Mouse (Mus musculus) forebrain, embryonic 15.5 days (tissue): ENCODE data around the gene Wnt2b. TPM values are rescaled to one million over a fixed set of nuclear protein-coding genes. Genes with fewer than 3 reads are reported as not detected.

Source experiments
- ATAC-seq: fragments of 200-750 bp; cut with Nextera tagmentation; replicated peaks from 2 replicates; pipeline ENCODE4 v1.8.0; 2017; ENCODE audit warnings: mild to moderate bottlenecking, moderate TSS enrichment, moderate library complexity
- H3K27ac ChIP-seq: fragments of 300-500 bp; sonication (generic); replicated peaks from 2 replicates; pipeline ENCODE4 v1.5.1; 2015; ENCODE audit warnings: mild to moderate bottlenecking, inconsistent platforms
- H3K27me3 ChIP-seq: fragments of 300-500 bp; sonication (generic); 2 replicates; pipeline ENCODE4 v1.6.1; 2015; ENCODE audit warnings: inconsistent platforms
- H3K36me3 ChIP-seq: fragments of 300-500 bp; sonication (generic); 2 replicates; pipeline ENCODE4 v1.6.1; 2015; ENCODE audit warnings: mild to moderate bottlenecking, inconsistent platforms
- H3K4me1 ChIP-seq: fragments of 300-500 bp; sonication (generic); 2 replicates; pipeline ENCODE4 v1.6.1; 2015; ENCODE audit warnings: inconsistent platforms
- H3K4me2 ChIP-seq: fragments of 300-500 bp; sonication (generic); replicated peaks from 2 replicates; pipeline ENCODE4 v1.6.1; 2015; ENCODE audit warnings: mild to moderate bottlenecking, inconsistent platforms
- H3K4me3 ChIP-seq: fragments of 300-500 bp; sonication (generic); 2 replicates; pipeline ENCODE4 v1.5.1; 2015; ENCODE audit warnings: mild to moderate bottlenecking, inconsistent platforms
- H3K9ac ChIP-seq: fragments of 300-500 bp; sonication (generic); replicated peaks from 2 replicates; pipeline ENCODE4 v1.6.1; 2015; ENCODE audit warnings: mild to moderate bottlenecking, inconsistent platforms
- H3K9me3 ChIP-seq: fragments of 300-500 bp; sonication (generic); 2 replicates; pipeline ENCODE4 v1.6.1; 2016; ENCODE audit warnings: inconsistent platforms
- WGBS: fragments of 180-500 bp; shearing (Covaris S2); methylation state at CpG from one replicate; pipeline ENCODE4 v1.1.7; 2015; ENCODE audit warnings: mixed read lengths; 5-methylcytosine and 5-hydroxymethylcytosine counted together
- polyA plus RNA-seq: library from polyadenylated mRNA; unstranded; fragments of >200 nt; fragmentation: Nextera tagmentation; extraction: Ambion mirVana; gene quantifications from 2 replicates; pipeline ENCODE4 v1.2.1, GENCODE M21; 2015

Gene Wnt2b
- polyA plus RNA-seq, 1 experiment from 2014 or later = 0.76 TPM

DNA sequence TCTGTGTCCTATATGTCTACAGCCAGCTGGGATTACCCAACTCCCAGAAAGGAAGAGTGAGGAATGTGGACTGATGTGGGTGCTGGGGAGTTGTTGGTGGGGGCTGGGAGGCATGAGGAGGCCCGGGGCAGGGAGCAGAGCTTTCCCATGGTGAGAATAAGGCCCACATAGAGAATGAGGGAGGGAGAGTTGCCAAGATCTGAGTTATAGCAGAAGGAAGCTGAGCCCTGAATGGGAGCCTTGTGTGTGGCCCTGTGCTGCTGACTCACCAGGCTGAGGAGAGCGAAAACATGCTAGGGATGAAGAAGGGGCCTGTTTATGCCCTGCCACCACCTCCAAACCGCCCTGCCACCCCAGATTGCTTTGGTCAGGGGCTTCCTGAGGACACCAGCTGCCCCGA lies 32.1 kb upstream of the Wnt2b start:
- no peaks in the 10 kb centered on the region for H3K9me3 ChIP-seq
- 31% methylated on average over 4 of the region's 4 CpGs for WGBS
- no peak overlapping the region for H3K4me3 ChIP-seq
- H3K36me3 ChIP-seq = no peaks in the 10 kb centered on the region
- ATAC-seq = peak; percentile 78
- H3K4me2 ChIP-seq = no peak overlapping the region
- no peaks in the 10 kb centered on the region for H3K27me3 ChIP-seq
- H3K27ac ChIP-seq = peak overlapping the region; percentile 33; the same call in 1 of the 2 replicates
- H3K9ac ChIP-seq = no peak overlapping the region
- H3K4me1 ChIP-seq = peaks cover 35% of the 10 kb centered on the region

DNA sequence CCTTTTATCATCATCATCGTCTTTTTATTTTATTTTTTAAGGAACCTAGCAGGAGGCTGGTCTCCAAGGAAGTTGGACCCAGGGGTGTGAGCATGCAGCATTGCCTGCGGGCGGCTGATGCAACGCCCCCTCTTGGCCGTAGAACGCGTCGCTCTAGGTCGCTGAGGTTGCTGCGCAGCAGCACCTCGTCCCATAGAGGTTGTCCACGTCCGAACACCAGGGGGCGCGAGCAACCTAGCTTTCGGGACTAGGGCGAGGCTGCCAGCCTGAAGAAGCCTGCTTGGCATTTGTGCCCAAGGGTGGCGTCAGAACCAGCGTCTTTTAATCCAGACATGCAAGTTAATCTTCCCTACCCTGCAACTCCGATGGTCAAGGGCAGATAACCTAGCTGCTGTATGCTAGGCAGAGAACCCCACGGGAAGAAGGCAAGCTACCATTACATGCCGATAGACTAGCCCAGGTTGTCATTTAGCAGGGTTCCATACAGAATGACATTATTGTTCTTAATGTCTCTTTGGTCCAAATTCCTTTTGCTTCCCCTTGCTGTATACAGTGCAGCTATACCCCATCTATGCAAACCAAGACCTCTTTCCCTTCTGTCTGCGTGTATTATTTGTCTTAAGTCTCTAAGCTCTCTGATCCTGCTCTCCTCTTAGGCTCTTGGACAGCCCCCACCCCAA lies 31.1 kb upstream of the Wnt2b start:
- Histone ChIP-seq H3K9me3 (no peaks in the 10 kb centered on the region), H3K4me2 (peak overlapping the region; percentile 27), H3K9ac (no peak overlapping the region), H3K27me3 (no peaks in the 10 kb centered on the region), H3K4me3 (no peak overlapping the region; the same call in 1 of the 2 replicates), H3K4me1 (peaks cover 25% of the 10 kb centered on the region), H3K36me3 (no peaks in the 10 kb centered on the region), H3K27ac (no peak overlapping the region)
- 12% methylated on average over 23 of the region's 23 CpGs for WGBS
- ATAC-seq = peak; percentile 80

DNA sequence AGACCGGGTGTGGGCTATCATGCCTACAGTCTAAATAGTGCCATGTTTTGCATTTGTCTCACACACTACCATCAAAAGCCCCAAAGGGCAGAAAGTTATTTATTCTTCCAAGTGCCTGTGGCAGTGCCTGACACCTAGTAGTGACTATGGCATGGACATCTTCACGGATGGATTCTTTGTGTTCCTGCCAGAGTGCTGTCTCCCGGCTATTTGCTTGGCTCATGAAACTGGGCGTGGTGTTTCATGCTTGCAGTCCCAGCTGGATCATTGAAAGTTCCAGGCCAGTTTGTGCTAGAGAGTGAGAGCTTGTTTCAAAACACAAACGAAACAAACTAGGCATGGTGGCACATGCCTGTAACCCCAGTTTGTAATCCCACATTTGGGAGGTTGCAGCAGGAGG lies 30.0 kb upstream of the Wnt2b start:
- Histone ChIP-seq H3K27ac (no peak overlapping the region), H3K9me3 (no peaks in the 10 kb centered on the region), H3K4me2 (no peak overlapping the region), H3K4me1 (peaks cover 20% of the 10 kb centered on the region), H3K9ac (no peak overlapping the region), H3K36me3 (no peaks in the 10 kb centered on the region), H3K4me3 (no peak overlapping the region), H3K27me3 (no peaks in the 10 kb centered on the region)
- no peak for ATAC-seq
- 84% methylated on average over 5 of the region's 5 CpGs for WGBS

DNA sequence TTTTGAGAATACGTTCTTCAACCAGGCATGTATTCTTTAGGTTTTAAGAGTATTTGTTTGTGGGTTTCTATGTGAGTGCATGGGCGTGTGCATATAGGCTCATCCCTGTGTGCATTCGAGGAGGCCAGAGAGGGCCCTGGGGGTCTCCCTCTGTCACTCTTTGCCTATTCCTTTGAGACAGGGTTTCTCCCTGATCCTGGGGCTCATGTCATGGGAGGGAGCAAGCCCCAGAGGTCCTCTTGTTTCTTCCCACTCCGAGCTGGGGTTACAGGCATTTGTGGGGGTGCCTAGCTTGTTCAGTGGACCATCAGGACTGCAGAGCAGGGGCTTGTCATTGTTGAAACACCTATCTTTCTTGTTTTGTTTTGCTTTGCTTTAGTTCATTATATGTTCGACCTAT lies 26.2 kb upstream of the Wnt2b start:
- Histone ChIP-seq H3K27ac (no peak overlapping the region), H3K4me3 (no peak overlapping the region), H3K27me3 (no peaks in the 10 kb centered on the region), H3K4me1 (peaks cover 4% of the 10 kb centered on the region), H3K4me2 (no peak overlapping the region), H3K9me3 (no peaks in the 10 kb centered on the region), H3K36me3 (no peaks in the 10 kb centered on the region), H3K9ac (no peak overlapping the region)
- 81% methylated on average over 5 of the region's 5 CpGs for WGBS
- no peak for ATAC-seq

DNA sequence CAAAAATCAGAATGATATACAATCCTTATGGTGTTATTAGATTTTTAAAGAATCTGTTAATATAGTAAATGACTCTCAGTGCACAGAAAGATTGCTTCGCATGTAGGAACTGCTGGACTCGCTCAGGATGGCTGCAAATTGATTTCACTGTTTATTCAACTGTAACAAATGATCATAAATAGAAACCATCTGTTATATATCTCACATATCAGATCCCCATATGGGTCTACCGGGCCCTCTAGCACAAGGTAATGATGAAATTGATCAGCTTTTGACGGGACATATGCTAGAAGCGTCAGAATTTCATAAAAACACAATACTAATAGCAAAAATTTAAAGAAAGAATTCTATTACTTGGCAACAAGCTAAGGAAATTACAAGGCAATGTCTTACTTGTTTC lies 18.0 kb upstream of the Wnt2b start:
- Histone ChIP-seq H3K9ac (no peak overlapping the region), H3K27me3 (no peaks in the 10 kb centered on the region), H3K9me3 (no peaks in the 10 kb centered on the region), H3K27ac (no peak overlapping the region), H3K4me1 (no peaks in the 10 kb centered on the region), H3K4me2 (no peak overlapping the region), H3K36me3 (no peaks in the 10 kb centered on the region), H3K4me3 (no peak overlapping the region)
- 0 out of 2 replicates have a peak, but pooled peaks have one; percentile 23 for ATAC-seq
- 58% methylated on average over 5 of the region's 5 CpGs for WGBS

DNA sequence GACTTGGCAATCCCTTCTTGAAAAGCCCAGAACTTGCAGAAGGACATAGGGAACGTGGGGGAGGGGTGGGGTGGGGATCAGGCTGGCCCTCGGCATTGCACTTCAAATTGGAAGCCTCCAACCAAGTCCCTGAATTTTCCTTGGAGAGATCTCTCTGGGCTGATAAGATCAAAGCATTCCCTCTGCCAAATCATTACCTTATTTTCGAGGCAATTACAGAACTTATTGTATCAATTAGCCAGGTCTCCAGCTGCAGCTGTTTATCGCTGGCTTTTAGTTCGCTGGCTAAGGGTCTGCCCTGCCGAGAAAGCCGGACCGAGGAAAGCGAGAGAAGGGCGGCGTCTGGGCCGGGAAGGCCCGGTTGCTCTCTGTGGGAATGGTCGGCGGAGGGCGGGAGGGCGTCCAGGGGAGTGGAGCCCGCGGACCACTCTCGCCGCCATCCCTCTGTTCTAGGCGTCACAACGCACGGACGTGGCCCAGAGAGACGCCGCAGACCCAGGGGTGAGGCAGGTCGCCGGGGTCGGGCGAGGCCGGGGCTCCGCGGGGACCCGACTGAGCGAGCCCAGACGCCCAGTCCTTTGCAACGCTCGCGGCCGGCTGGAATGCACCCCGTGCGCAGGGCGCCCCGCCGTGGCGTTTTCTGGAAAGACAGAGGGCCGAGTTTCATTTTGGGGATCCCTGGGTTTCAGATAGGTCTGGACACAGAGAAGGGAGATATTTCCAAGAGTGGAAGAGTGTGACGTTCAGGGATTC lies 6.0 kb upstream of the Wnt2b start:
- H3K27ac ChIP-seq = no peak overlapping the region

DNA sequence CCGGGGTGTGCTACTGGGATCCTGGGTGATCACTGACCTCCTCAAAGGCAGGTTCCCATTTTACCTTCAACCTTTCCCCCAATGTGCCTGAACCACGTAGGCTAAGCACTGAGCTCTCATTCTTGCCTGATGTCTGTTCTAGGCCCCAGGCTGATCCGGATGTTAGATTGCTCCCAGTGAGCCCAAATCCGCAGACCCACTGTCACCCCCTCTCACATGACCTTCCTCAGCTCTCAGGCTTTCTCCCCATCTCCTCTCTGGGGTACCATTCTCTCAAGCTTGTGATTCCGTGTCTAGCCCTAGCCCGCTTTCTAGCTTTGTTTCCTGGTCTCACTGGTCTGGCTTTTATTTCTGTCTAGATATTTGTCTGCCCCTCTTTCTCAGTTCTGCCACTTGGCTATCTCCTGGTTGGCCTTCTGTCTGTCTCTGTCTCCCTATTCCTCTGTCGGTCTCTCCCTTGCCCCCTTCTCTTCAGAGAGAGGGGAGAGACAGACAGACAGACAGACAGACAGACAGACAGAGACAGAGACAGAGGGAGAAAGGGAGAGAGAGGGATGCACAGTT lies 4.4 kb upstream of the Wnt2b start:
- peaks cover 23% of the 10 kb centered on the region for H3K4me1 ChIP-seq
- H3K36me3 ChIP-seq = no peaks in the 10 kb centered on the region
- WGBS = 84% methylated on average over 7 of the region's 7 CpGs
- no peak overlapping the region for H3K4me3 ChIP-seq
- no peaks in the 10 kb centered on the region for H3K9me3 ChIP-seq
- no peak overlapping the region for H3K4me2 ChIP-seq
- no peak for ATAC-seq
- H3K9ac ChIP-seq = no peak overlapping the region
- H3K27ac ChIP-seq = no peak overlapping the region
- peaks cover 21% of the 10 kb centered on the region for H3K27me3 ChIP-seq

More for the DNA sequence above, 6.0 kb upstream of the Wnt2b start:
- Histone ChIP-seq H3K27me3 (peaks cover 5% of the 10 kb centered on the region; the same call in 1 of the 2 replicates), H3K9me3 (no peaks in the 10 kb centered on the region), H3K9ac (peak overlapping the region; percentile 56), H3K4me3 (peak overlapping the region; percentile 46), H3K4me2 (peak overlapping the region; percentile 76), H3K4me1 (0 out of 2 replicates have a peak, but pooled peaks cover 8% of the 10 kb centered on the region), H3K36me3 (no peaks in the 10 kb centered on the region)
- under 1% methylated on average over 49 of the region's 49 CpGs for WGBS
- ATAC-seq = peak; percentile 65

DNA sequence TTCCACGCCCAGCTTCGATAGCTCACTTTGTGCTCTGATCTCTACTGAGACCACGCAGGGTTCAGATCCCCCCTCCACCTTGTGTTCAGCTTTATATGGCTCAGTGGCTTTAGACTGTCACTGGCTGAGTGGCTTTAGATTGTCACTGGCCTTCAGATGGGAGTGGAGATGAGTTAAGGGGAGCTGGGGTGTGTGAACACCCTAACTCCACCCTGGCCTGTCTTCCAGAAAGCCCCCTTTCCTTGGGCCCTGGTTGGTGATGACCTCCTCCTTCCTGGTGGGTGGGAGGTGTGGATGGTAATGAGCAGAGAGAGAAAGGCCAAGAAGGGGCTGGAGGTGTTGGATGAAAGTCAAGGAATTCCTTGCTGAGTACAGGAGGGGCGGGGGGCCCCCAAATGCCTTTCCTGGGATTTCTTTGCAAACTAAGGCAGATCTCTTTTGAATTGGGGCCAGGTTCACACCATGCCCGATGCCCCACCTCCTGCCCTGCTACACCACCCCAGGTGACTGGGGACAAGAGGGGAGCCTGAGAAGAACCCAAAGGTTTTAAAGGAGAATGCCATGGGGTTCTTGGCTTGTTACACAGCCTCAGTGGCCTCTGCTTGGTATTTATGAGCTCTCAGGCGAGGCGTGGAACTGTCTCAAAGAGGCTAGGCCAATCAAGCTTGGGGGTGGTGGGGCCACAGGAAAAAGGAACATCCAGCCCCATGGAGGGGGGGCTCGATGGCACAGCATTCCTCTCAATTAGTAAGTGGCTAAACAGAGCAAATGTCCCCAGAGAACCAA lies 3.5 kb upstream of the Wnt2b start:
- no peak overlapping the region for H3K4me3 ChIP-seq
- H3K36me3 ChIP-seq = no peaks in the 10 kb centered on the region
- no peak overlapping the region for H3K27ac ChIP-seq
- H3K27me3 ChIP-seq = peaks cover 29% of the 10 kb centered on the region
- ATAC-seq = no peak
- no peaks in the 10 kb centered on the region for H3K9me3 ChIP-seq
- no peak overlapping the region for H3K4me2 ChIP-seq
- peaks cover 25% of the 10 kb centered on the region for H3K4me1 ChIP-seq
- no peak overlapping the region for H3K9ac ChIP-seq
- WGBS = 67% methylated on average over 8 of the region's 8 CpGs

DNA sequence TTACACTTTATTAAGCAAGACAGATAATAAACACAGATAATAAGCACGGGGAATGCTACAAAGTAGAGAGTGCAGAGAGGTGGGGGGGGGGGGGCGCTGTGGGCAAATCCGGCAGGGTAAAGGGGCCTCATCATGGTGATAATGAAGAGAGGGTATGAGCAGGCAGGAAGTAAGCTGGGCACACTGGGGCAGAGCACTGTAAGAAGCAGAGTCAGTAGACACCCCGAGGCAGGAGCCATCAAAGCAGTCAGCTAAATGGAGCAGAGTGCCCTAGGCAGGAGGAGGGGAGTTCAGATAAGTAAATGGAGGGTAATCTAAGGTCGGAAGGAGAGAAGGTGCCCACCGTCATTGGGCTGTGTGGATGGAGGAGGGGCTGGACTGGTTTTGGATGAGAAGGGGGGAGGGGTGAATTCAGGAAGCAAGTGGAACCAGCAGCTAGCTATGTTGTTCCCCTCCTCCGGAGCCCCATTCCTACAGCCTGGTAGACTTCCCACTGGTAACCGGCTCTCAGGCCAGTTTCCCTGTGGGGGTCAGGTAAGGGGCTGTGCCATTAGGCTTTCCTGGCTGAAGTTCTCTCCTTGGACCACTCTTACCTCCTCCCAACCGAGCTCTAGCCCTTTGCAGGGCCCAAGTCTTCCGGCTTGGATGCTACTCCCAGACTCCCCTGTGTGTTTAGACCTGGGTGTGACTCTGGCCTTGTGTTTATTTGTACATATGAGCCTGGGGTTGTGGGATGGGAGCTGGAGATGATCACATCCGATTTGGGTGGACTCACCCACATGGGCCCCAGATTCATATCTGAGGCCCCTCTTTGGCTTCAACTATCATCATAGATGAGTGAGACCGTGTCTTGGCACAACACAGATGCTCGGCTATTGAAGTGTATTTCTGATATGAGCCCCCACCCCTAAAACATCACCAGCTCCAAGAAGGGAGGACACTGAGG lies 1.9 kb upstream of the Wnt2b start:
- no peaks in the 10 kb centered on the region for H3K36me3 ChIP-seq
- H3K9ac ChIP-seq = no peak overlapping the region
- H3K4me1 ChIP-seq = peaks cover 25% of the 10 kb centered on the region
- H3K4me3 ChIP-seq = no peak overlapping the region
- H3K4me2 ChIP-seq = no peak overlapping the region
- 30% methylated on average over 13 of the region's 13 CpGs for WGBS
- H3K27ac ChIP-seq = no peak overlapping the region
- H3K27me3 ChIP-seq = peaks cover 44% of the 10 kb centered on the region
- no peaks in the 10 kb centered on the region for H3K9me3 ChIP-seq
- ATAC-seq = no peak

DNA sequence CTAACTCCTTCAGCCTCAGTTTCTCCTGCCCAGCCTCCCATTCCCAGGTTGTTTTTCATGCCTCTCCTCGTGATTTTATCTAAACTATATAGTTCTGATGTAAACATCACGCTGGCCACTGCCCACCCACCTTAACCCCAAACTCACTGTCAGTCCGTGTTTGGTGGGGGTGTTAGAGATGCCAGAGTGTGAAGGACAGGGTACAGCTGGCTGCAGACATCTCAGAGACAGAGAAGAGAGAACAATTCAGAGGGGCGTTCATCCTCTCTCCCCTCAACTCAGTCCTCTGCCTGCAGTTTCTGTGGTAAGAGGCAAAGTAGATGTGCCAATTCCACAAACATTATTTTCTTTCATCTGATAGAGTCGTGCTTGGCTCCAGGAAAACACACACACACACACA lies 1.1 kb upstream of the Wnt2b start:
- Histone ChIP-seq H3K4me1 (peaks cover 21% of the 10 kb centered on the region), H3K36me3 (no peaks in the 10 kb centered on the region), H3K9me3 (no peaks in the 10 kb centered on the region), H3K4me2 (no peak overlapping the region), H3K27me3 (peaks cover 46% of the 10 kb centered on the region), H3K4me3 (no peak overlapping the region), H3K9ac (no peak overlapping the region), H3K27ac (no peak overlapping the region)
- WGBS = 11% methylated on average over 5 of the region's 5 CpGs
- no peak for ATAC-seq

DNA sequence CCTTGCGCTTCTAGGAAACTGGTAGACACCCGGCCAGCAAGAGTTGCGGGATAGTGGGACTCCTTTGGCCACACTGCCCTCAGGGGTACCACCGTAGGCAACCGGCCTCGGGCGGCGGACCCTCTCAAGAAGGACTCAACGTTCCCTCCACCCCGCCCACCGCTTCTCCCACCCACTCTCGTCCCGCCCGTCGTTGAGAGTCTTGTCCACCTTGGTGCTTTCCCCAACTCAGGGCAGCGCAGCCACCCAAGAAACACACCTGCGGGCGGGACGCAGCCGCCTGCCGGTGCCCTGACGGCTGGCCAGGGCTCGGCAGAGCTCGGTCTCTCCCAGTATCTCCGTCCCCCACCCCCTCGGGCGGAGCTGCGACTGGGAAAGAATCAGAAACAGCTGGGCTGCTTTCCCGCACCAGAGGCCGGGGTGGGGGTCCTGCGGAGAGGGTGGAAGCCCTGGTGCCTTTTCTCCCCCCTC lies 455 bp upstream of the Wnt2b start:
- Histone ChIP-seq H3K4me3 (peak overlapping the region; percentile 53), H3K36me3 (no peaks in the 10 kb centered on the region), H3K9me3 (no peaks in the 10 kb centered on the region), H3K4me1 (peaks cover 16% of the 10 kb centered on the region), H3K27ac (no peak overlapping the region), H3K4me2 (peak overlapping the region; percentile 68), H3K9ac (no peak overlapping the region), H3K27me3 (peaks cover 46% of the 10 kb centered on the region)
- WGBS = 1% methylated on average over 31 of the region's 31 CpGs
- no peak for ATAC-seq
